Mouse (Mus musculus) thymus, adult 2 months (tissue): ENCODE results near the gene Slc1a4. TPM values are rescaled to one million over a fixed set of nuclear protein-coding genes. Genes with fewer than 3 reads are reported as not detected.

Experiments used
- DNase-seq: peaks from one replicate; pipeline ENCODE4 v3.0.0; 2021
- H3K27ac ChIP-seq: fragments of 200-500 bp; 2 replicates; pipeline ENCODE4 v1.5.1; 2012; ENCODE audit warnings: low read length, control low read depth; ENCODE audit not compliant: control insufficient read depth, insufficient read depth
- H3K27me3 ChIP-seq: fragments of 200-500 bp; 2 replicates; pipeline ENCODE4 v1.6.1; 2012; ENCODE audit warnings: mild to moderate bottlenecking, low read length, moderate library complexity, mixed read lengths; ENCODE audit not compliant: control insufficient read depth, insufficient read depth
- H3K36me3 ChIP-seq: fragments of 200-500 bp; 2 replicates; pipeline ENCODE4 v1.6.1; 2012; ENCODE audit warnings: mild to moderate bottlenecking, low read length, moderate library complexity; ENCODE audit not compliant: control insufficient read depth, insufficient read depth
- H3K4me1 ChIP-seq: fragments of 200-500 bp; replicated peaks from 2 replicates; pipeline ENCODE4 v1.6.1; 2012; ENCODE audit warnings: low read length; ENCODE audit not compliant: control insufficient read depth, insufficient read depth
- H3K4me3 ChIP-seq: fragments of 200-500 bp; 2 replicates; pipeline ENCODE4 v1.5.1; 2012; ENCODE audit warnings: mild to moderate bottlenecking, low read length, control low read depth, moderate library complexity; ENCODE audit not compliant: control insufficient read depth, insufficient read depth
- CTCF ChIP-seq: fragments of 200-500 bp; IDR thresholded peaks from 2 replicates; pipeline ENCODE4 v1.5.1; 2012; ENCODE audit warnings: mild to moderate bottlenecking, control low read depth, low read length, moderate library complexity, borderline replicate concordance; ENCODE audit not compliant: control insufficient read depth, poor library complexity, insufficient read depth; ENCODE audit errors: extremely low read depth
- POLR2A ChIP-seq: fragments of 200-500 bp; IDR thresholded peaks from 2 replicates; pipeline ENCODE4 v1.6.1; 2012; ENCODE audit warnings: mild to moderate bottlenecking, low read length, control low read depth, moderate library complexity; ENCODE audit not compliant: control insufficient read depth, poor library complexity, insufficient read depth; ENCODE audit errors: extremely low read depth
- WGBS: fragments of 180-500 bp; shearing (Covaris S2); methylation state at CpG from one replicate; pipeline ENCODE4 v1.1.7; 2018; 5-methylcytosine and 5-hydroxymethylcytosine counted together
- polyA plus RNA-seq: library from polyadenylated mRNA; depleted of rRNA; stranded (reverse); fragments of >200 nt; gene quantifications from 2 replicates; pipeline ENCODE4 v1.2.3, GENCODE M21; 2012

Gene Slc1a4
- polyA plus RNA-seq, 1 experiment = 4.7 TPM

DNA sequence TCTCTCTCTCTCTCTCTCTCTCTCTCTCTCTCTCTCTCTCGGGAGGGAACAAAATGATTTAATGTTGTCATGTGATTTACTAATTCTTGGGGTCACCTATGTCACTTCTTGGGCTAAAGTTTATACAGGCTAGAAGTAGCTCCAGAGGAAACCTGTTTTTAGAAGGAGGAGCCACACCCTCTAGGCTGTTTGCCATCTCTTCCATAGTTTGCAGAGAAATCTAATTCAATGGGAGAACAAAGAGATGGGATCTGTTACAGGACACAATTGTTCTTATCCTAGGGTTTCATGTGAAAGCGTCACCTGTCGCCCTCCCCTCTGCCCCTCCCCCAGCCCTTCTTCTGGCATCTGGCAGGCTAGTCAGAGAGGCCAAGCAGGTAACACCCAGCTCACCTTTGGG is 28.8 kb upstream of the Slc1a4 start:
- Histone ChIP-seq H3K4me1 (no peaks in the 10 kb centered on the region), H3K27ac (no peak overlapping the region), H3K4me3 (no peak overlapping the region), H3K36me3 (no peaks in the 10 kb centered on the region), H3K27me3 (no peaks in the 10 kb centered on the region)
- TF ChIP-seq POLR2A (no peak), CTCF (no peak)
- WGBS = 77% methylated on average over 3 of the region's 3 CpGs
- no peak for DNase-seq

DNA sequence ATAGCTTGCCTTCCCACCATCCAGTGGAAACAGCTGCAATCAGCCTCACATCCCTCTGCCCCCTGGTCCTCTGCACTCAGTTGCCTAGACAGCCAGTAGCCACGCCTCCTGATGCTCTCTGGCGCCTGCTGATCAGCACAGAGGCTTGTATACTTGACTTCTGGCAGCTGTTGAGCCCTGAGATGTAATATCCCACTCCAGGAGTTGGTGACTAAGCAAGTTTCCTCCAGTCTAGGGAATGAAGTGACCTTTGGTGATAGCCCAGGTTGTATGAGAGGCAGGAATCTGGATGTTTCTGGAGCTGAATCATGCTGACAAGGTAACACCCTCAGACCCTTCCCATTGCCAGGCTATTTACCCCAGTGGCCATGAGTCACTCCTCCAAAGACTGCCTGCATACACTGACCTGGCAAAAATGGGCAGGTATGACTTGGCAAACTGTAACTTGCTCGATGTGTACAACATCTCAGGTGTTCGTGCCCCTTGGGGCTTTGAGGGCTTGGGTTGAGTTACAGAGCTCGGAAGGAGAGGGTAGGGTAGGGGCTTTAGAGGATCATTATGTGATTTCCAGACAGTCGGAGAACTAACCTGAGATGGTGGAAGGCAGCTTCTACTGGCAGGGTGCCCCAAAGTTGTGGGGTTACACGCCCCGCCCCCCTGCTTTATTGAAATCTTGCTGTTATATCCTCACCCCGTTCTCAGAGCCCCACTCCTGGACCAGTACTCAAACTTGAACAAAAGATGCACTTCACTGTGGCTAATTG is 25.4 kb upstream of the Slc1a4 start:
- Histone ChIP-seq H3K27ac (no peak overlapping the region), H3K27me3 (no peaks in the 10 kb centered on the region), H3K4me1 (no peaks in the 10 kb centered on the region), H3K4me3 (no peak overlapping the region), H3K36me3 (no peaks in the 10 kb centered on the region)
- 90% methylated on average over 9 of the region's 9 CpGs for WGBS
- DNase-seq = no peak
- TF ChIP-seq POLR2A (no peak), CTCF (no peak)

DNA sequence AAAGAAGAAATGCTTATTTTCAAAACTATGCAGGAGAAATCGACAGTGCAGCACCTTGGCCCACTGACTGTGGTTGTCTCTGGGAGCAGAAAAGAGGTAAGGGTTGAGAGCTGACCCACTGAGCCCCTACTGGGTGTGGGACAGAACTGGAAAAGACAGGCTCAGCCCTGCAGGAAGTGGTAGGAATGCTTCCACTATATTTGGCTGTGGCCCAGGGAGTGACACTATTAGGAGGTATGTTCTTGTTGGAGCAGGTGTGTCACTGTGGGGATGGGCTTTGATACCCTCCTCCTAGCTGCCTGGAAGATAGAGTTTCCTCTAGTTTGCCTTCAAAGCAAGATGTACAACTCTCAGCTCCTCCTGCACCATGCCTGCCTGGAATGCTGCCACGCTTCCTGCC is 16.0 kb upstream of the Slc1a4 start:
- DNase-seq = no peak
- Histone ChIP-seq H3K36me3 (no peaks in the 10 kb centered on the region), H3K4me1 (no peaks in the 10 kb centered on the region), H3K4me3 (no peak overlapping the region), H3K27ac (no peak overlapping the region), H3K27me3 (no peaks in the 10 kb centered on the region)
- WGBS = 95% methylated on average over 2 of the region's 2 CpGs
- TF ChIP-seq CTCF = no peak
- no peak for TF ChIP-seq POLR2A

DNA sequence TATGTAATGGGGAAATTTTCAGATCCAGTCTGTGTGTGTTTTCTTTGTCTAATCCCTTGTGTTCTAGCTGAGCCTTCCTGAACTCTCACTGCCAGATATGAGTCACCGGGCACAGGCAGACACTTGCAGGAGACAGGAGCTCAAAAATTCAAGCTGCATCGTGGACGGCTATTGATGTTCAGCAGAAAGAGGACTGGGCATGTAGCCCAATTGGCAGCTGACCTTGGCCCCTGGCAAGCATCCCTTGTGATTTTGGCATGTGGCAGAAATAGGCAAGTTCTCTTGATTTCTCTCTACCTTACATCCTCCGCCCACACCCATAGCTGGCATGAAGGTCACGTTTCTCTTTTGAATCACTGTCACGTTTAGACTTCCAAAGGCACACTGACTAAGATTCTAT is 15.0 kb upstream of the Slc1a4 start:
- TF ChIP-seq POLR2A = no peak
- TF ChIP-seq CTCF = no peak
- Histone ChIP-seq H3K36me3 (no peaks in the 10 kb centered on the region), H3K4me1 (no peaks in the 10 kb centered on the region), H3K27me3 (no peaks in the 10 kb centered on the region), H3K4me3 (no peak overlapping the region), H3K27ac (no peak overlapping the region)
- DNase-seq = no peak
- 83% methylated on average over 6 of the region's 6 CpGs for WGBS

DNA sequence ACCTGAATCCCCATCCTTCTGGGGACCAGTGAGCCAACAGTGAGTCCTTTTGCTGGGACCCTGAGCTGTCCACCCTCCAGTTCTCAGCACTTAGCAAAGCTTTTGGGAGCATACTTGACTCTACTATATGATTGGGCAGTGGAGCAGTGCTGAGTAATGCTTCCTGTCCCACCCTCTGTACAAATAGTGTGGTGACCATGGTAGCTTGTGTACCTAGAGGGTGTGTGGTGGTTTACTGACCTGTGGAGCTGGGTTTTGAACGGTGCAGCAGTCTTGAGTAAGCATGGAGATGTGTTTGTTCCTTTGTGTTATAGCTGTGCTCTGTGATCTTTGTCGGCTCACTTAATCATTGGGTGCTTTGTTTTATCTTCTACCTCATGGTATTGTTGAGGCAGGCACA is 13.9 kb upstream of the Slc1a4 start:
- Histone ChIP-seq H3K4me3 (no peak overlapping the region), H3K27ac (no peak overlapping the region), H3K36me3 (no peaks in the 10 kb centered on the region), H3K27me3 (no peaks in the 10 kb centered on the region), H3K4me1 (no peaks in the 10 kb centered on the region)
- DNase-seq = no peak
- WGBS = 62% methylated on average over 2 of the region's 2 CpGs
- TF ChIP-seq POLR2A (no peak), CTCF (no peak)

DNA sequence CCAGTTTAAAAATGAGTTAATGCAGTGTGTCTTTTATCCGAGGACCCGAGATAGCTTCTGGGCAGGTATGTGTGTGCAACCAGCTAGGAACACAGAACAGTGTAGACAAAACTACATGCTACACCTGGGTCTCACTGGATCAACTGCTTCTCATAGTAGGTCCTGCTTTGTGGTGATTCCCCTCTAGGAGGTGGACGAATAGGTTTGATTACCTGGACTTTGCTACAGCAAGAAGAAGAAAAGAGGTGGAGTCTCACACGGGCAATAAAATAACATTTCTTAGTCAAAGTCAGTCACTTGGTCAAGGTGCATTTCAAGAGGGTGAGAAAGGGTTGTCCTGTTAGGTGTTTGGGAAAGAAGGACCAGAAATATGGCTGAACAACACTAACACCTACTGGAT is 11.4 kb upstream of the Slc1a4 start:
- DNase-seq = no peak
- 94% methylated on average over 4 of the region's 4 CpGs for WGBS
- Histone ChIP-seq H3K27me3 (no peaks in the 10 kb centered on the region), H3K27ac (no peak overlapping the region), H3K36me3 (no peaks in the 10 kb centered on the region), H3K4me3 (no peak overlapping the region), H3K4me1 (no peaks in the 10 kb centered on the region)
- no peak for TF ChIP-seq CTCF
- no peak for TF ChIP-seq POLR2A

DNA sequence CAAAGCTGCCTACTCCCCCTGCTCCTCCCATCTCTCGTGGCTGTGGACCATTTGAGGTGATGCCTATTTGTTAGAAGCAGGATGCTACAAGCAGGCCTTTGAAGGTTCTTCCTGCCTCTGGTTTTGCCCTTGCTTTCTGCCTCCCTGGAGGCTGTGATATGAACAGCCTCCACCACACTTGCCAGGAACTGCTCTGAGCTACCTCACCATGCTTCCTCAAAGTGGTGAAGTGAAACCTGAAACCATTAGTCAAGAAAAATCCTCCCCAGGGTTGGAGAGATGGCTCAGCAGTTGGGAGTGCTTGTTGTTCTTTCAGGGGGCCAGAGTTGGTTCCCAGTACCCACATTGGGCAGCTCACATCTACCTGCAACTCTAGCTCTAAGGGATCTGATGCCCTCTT is 9.1 kb upstream of the Slc1a4 start:
- no peak for DNase-seq
- no peak overlapping the region for H3K4me3 ChIP-seq
- H3K27ac ChIP-seq = no peak overlapping the region
- TF ChIP-seq CTCF = no peak
- no peak for TF ChIP-seq POLR2A
- no peaks in the 10 kb centered on the region for H3K36me3 ChIP-seq
- WGBS = 58% methylated on average over 1 of the region's 1 CpGs
- H3K27me3 ChIP-seq = no peaks in the 10 kb centered on the region
- H3K4me1 ChIP-seq = no peaks in the 10 kb centered on the region
